Mouse (Mus musculus) lung, adult 2 months (tissue): Measurements from ENCODE around the gene Atp6v1e2. TPM values are rescaled to one million over a fixed set of nuclear protein-coding genes. Genes with fewer than 3 reads are reported as not detected.

Experiments used
- DNase-seq: peaks from one replicate; pipeline ENCODE4 v3.0.0; 2022
- H3K4me1 ChIP-seq: fragments of 200-500 bp; 2 replicates; pipeline ENCODE4 v1.6.1; 2011; ENCODE audit warnings: low read length; ENCODE audit not compliant: control insufficient read depth, insufficient read depth
- H3K4me3 ChIP-seq: fragments of 200-500 bp; replicated peaks from 2 replicates; pipeline ENCODE3; 2011; ENCODE audit warnings: low read depth, mild to moderate bottlenecking, control low read depth, low read length; ENCODE audit errors: extremely low read depth
- CTCF ChIP-seq: fragments of 200-500 bp; IDR thresholded peaks from 2 replicates; pipeline ENCODE4 v1.5.1; 2011; ENCODE audit warnings: mild to moderate bottlenecking, low read length, control low read depth; ENCODE audit not compliant: insufficient read depth
- POLR2A ChIP-seq: fragments of 200-500 bp; IDR thresholded peaks from 2 replicates; pipeline ENCODE4 v1.6.1; 2011; ENCODE audit warnings: low read depth, mild to moderate bottlenecking, control low read depth, low read length, borderline replicate concordance; ENCODE audit errors: extremely low read depth
- WGBS: fragments of 180-500 bp; shearing (Covaris S2); methylation state at CpG from one replicate; pipeline ENCODE4 v1.1.7; 2018; 5-methylcytosine and 5-hydroxymethylcytosine counted together
- polyA plus RNA-seq: library from polyadenylated mRNA; depleted of rRNA; stranded (reverse); fragments of >200 nt; gene quantifications from 2 replicates; pipeline ENCODE4 v1.2.3, GENCODE M21; 2012

Gene Atp6v1e2
- polyA plus RNA-seq, 1 experiment, result not detected

GRCm38 (mm10) chr17:86965121-86965520, 17.4 kb upstream of the Atp6v1e2 start:
- H3K4me3 ChIP-seq, result no peak overlapping the region
- DNase-seq, result no peak
- peaks cover 15% of the 10 kb centered on the region; the same call in 1 of the 2 replicates for H3K4me1 ChIP-seq
- TF ChIP-seq CTCF (no peak), POLR2A (no peak)
- 69% methylated on average over 8 of the region's 8 CpGs for WGBS

GRCm38 (mm10) chr17:86964502-86964901, 16.8 kb upstream of the Atp6v1e2 start:
- Histone ChIP-seq H3K4me3 (peak overlapping the region; percentile 25), H3K4me1 (peaks cover 15% of the 10 kb centered on the region; the same call in 1 of the 2 replicates)
- WGBS, result 3% methylated on average over 10 of the region's 10 CpGs
- no peak for TF ChIP-seq CTCF
- peak; percentile 25; the same call in 1 of the 2 replicates for TF ChIP-seq POLR2A
- peak; percentile 47 for DNase-seq

- Histone ChIP-seq H3K4me1 (peaks cover 15% of the 10 kb centered on the region; the same call in 1 of the 2 replicates), H3K4me3 (peak overlapping the region; percentile 98)
- TF ChIP-seq CTCF (no peak), POLR2A (no peak)
- WGBS, result 5% methylated on average over 6 of the region's 6 CpGs
- peak; percentile 44 for DNase-seq
These were observed 16.3 kb upstream of the Atp6v1e2 start for GRCm38 (mm10) chr17:86964041-86964440.

- Histone ChIP-seq H3K4me3 (peak overlapping the region; percentile 98), H3K4me1 (peaks cover 15% of the 10 kb centered on the region; the same call in 1 of the 2 replicates)
- no peak for DNase-seq
- TF ChIP-seq CTCF, result no peak
- TF ChIP-seq POLR2A, result no peak
- WGBS, result 2% methylated on average over 26 of the region's 26 CpGs
These were observed 15.8 kb upstream of the Atp6v1e2 start for GRCm38 (mm10) chr17:86963586-86963902.

- WGBS, result under 1% methylated on average over 71 of the region's 86 CpGs
- TF ChIP-seq POLR2A (peak; percentile 58; the same call in 1 of the 2 replicates), CTCF (no peak)
- peak; percentile 86 for DNase-seq
- Histone ChIP-seq H3K4me3 (peak within 1 kb of the TSS; percentile 98), H3K4me1 (peaks cover 15% of the 10 kb centered on the region; the same call in 1 of the 2 replicates)
These were observed 15.3 kb upstream of the Atp6v1e2 start, which contains the start of gene Rhoq for GRCm38 (mm10) chr17:86962894-86963585. Gene Rhoq, plus strand, starts transcription at chr17:86963082.

GRCm38 (mm10) chr17:86962297-86962893, 14.7 kb upstream of the Atp6v1e2 start:
- TF ChIP-seq CTCF, result peak; percentile 74
- TF ChIP-seq POLR2A, result 0 out of 2 replicates have a peak, but pooled peaks have one; percentile 9

GRCm38 (mm10) chr17:86961301-86961841, 13.7 kb upstream of the Atp6v1e2 start:
- TF ChIP-seq CTCF (no peak), POLR2A (no peak)
- H3K4me3 ChIP-seq, result no peak overlapping the region
- no peak for DNase-seq
- peaks cover 15% of the 10 kb centered on the region; the same call in 1 of the 2 replicates for H3K4me1 ChIP-seq
- WGBS, result 44% methylated on average over 8 of the region's 8 CpGs

More at GRCm38 (mm10) chr17:86962297-86962893, 14.7 kb upstream of the Atp6v1e2 start:
- under 1% methylated on average over 24 of the region's 24 CpGs for WGBS
- peaks cover 15% of the 10 kb centered on the region; the same call in 1 of the 2 replicates for H3K4me1 ChIP-seq
- DNase-seq, result peak; percentile 82
- peak overlapping the region; percentile 98 for H3K4me3 ChIP-seq

- TF ChIP-seq CTCF (no peak), POLR2A (no peak)
- Histone ChIP-seq H3K4me3 (no peak overlapping the region), H3K4me1 (peaks cover 10% of the 10 kb centered on the region; the same call in 1 of the 2 replicates)
- WGBS, result 60% methylated on average over 14 of the region's 14 CpGs
- no peak for DNase-seq
These were observed 10.3 kb upstream of the Atp6v1e2 start for GRCm38 (mm10) chr17:86957968-86958367.

- no peak for DNase-seq
- H3K4me1 ChIP-seq, result peaks cover 10% of the 10 kb centered on the region; the same call in 1 of the 2 replicates
- TF ChIP-seq CTCF (no peak), POLR2A (no peak)
- H3K4me3 ChIP-seq, result no peak overlapping the region
- 82% methylated on average over 5 of the region's 5 CpGs for WGBS
These were observed 9.5 kb upstream of the Atp6v1e2 start for GRCm38 (mm10) chr17:86957239-86957638.
